Mouse (Mus musculus) heart, adult 8-10 months (tissue): Measurements from ENCODE around the gene Lag3. TPM values are rescaled to one million over a fixed set of nuclear protein-coding genes. Genes with fewer than 3 reads are reported as not detected.

ENCODE experiments used
- DNase-seq: peaks from one replicate; pipeline ENCODE4 v3.0.0; 2022; ENCODE audit warnings: low spot score
- total RNA-seq, 4 experiments: library from RNA; stranded (reverse); gene quantifications; 2 replicates each; pipeline ENCODE4 v1.2.4; 2022

The Lag3 gene
- total RNA-seq, 4 experiments from 2014 or later = 0.24 to 0.75 TPM; not detected in 2

GRCm38 (mm10) chr6:124860511-124860910 lies 51.0 kb downstream of the Lag3 start:
- no peak for DNase-seq

DNA sequence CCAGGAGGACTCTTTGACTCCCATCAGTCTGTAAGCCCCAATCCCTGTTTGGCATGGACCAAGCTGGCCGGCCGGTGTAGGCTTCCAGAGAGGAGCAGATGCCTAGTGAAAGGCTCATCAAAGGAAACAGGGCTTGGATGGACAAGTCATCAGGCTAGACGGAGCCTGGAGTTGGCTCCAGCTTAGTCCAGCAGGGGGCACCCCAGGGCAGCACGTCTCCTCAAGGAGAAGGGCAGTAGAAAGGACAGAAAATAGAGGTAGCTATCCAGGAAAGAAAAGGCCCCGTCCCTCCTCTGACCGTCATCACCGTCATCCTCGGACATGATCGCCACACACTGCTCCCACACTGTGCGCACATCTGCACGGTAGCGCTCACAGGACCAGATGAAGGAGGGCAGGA lies 51.8 kb downstream of the Lag3 start:
- DNase-seq = peak; percentile 85

DNA sequence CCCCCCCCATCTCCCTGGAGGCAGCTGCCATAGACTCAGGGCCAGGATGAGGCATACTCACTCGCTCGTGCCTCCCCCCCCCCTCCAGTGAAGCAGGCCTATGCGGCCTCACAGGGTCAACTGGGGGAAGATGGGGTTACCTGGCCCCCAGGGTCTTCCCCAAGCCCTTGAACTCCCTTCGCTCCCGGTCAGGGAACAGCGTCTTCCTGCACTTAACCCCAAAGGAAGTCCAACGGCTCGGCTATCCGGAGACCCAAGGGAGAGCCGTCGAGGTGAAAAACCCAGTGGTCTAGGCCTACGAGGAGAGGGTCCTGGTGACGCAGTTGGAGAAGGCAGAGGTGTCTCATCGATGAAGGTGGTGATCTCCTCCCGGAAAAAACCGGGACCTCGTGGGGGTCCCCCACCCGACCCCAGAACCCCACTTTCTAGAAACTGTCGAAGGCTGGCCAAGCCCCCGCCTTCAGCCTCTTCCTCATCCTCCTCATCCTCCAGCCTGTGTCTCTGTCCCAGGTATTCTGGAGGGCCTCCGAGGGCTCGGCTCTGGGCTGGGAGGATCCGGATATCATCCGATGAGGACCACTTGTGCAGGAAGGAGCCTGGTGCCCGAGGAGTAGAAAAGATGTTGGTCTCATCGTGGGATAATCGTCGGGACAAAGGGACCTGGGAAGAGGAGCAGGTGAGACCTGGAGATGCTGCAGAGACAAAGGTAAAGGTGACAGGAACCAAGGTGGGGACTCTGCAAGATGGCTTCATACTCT lies 52.8 kb downstream of the Lag3 start:
- no peak for DNase-seq

DNA sequence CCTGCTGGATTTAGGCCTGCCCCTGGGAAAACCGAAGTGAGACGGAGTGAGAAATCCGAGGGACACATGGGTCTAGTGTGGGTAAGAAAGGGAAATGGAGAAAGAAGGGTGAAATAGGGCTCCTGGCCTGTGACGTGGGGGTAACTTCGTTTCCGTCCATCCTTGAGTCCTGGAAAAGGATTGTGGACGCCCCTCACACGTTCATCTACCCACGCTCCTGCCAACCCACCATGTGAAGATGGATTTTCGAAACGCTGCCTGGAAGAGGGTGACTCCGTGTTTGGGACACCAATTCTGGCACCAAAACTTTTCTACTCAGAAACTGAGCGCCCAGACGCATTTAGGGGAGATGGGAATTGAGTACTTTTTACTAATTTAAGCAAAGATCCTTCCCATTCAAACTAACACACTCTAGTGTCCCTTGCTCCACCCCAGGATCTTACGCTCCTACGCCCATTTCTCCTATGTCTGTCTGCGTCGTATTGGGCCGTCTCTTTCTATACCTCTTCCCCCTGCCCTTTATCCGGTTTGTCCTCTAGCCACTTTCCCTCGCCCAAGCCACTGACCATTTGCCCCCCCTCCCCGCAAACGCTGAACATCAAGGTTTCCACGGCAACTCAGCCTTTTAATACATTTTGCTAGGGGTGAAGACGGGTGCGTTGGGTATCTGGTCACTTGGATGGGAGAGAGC lies 53.5 kb downstream of the Lag3 start:
- DNase-seq = no peak

DNA sequence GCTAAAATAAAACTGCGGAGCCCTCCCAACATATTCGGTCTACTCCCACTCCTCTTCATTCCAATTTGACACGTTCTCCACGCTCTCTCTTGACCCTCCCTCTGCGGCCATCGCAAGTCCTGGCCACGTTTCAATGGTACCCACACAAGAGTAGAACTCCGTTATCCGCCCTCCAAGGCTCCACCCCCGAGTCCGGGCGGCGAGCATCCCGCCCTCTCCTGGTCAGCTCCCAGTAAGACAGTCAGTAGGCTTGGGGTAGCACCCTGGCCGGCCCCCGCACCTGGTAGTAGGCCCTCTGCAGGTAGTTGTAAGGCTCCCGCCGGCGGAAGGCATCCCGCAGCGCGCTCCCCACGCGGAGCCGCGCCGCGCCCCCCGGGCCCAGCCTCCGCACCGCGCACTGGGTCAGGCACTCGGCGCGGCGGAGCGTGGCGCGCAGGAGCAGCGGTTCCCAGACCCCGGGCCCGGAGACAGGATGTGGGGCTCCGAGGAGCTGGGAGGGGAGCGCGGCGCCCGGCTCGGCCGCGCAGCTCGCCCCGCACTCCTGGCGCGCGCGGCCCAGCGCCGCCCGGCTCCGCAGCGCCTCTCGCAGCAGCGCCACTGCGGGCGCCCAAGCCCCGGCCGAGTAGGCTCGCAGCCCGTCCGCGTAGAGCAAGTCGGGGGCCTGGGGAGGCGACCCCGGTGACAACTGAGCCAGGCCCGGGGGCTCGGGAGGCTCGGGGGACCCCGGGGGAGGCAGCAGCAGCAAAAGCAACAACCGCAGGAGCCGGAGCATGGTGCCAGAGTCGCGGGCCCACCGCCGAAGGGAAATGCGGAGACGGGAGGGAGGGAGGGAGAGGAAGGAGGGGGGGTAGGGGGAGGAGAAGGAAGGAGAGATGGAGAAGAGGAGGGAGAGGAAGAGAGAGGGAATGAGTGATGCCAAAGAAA lies 54.3 kb downstream of the Lag3 start, which contains the start of gene P3h3:
Gene P3h3 (minus strand): TSS at position 837 of the 924 bp plus-strand sequence.
- DNase-seq = peak; percentile 74

DNA sequence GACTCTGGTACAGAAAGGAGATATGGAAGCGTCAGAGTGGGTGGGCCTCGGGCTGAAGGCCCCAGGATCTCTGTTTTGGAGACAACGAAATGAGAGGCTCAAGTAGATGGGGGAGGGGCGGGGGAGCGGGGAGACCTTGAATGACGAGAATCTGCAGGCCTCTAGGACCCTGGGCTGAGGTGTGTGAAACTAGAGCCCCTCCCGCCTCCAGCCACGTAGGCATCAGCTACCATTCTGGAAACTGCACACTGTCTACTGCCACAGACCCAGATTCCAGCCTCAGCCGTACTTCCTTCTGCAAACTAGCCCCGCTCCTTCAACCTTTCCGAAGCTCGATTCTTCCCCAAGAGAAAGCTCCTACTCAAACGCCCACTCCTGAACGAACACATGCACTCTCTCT lies 55.2 kb downstream of the Lag3 start:
- DNase-seq = no peak

DNA sequence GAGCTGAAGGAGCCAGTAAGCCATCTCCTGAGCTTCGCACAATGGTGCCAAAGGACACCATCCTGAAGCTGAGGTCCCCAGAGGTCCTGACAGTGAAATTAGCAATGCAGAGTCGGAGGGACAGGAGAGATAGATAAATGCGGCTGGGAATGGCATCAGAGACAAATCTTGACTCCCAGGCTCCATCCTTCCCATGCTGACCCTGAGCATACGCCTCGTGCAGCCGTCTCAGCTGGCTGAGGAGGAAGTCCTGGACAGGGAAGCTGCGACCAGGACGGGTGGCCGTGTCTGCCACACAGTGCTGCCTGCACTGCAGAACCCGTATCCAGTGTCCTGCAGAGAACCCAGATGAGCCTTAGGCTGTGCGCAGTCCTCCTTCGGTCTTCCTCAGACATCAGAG lies 56.9 kb downstream of the Lag3 start:
- no peak for DNase-seq

Other genes starting within 250 kb of the Lag3 start
- 10 to 100 TPM; 38.8 to 39.9 (median 39.1) TPM for gene Lpcat3, start 248.7 kb downstream of the Lag3 start, total RNA-seq
- gene Emg1, start 199.5 kb downstream of the Lag3 start, total RNA-seq = 10 to 100 TPM; 64.4 to 81.5 (median 73.0) TPM
- gene Phb2, start 199.4 kb downstream of the Lag3 start, total RNA-seq = 100 to 1,000 TPM; 251 to 296 (median 279) TPM
- gene Ptpn6, start 173.0 kb downstream of the Lag3 start, total RNA-seq = 1 to 10 TPM; 2.0 to 5.7 (median 3.1) TPM
- gene Grcc10, start 170.3 kb downstream of the Lag3 start, total RNA-seq = 100 to 1,000 TPM; 286 to 318 (median 310) TPM
- under 1 TPM in 1 of 4 experiments, not detected in 3; 0.41 TPM for gene Gm45234, start 155.7 kb downstream of the Lag3 start, total RNA-seq
- gene Atn1, start 155.2 kb downstream of the Lag3 start, total RNA-seq = 10 to 100 TPM; 40.9 to 48.2 (median 45.2) TPM
- gene Eno2, start 142.0 kb downstream of the Lag3 start, total RNA-seq = 1 to 10 TPM; 3.2 to 6.1 (median 4.8) TPM
- gene Lrrc23, start 132.0 kb downstream of the Lag3 start, total RNA-seq = 1 to 10 TPM in 1 of 4 experiments, under 1 TPM in 2, not detected in 1; 0.37 to 1.2 (median 0.41) TPM
- 1 to 10 TPM; 2.0 to 5.8 (median 3.2) TPM for gene Spsb2, start 103.0 kb downstream of the Lag3 start, total RNA-seq
- 1,000 to 10,000 TPM in 1 of 4 experiments, 100 to 1,000 TPM in 3; 893 to 1,022 (median 969) TPM for gene Tpi1, start 97.4 kb downstream of the Lag3 start, total RNA-seq
- 10 to 100 TPM; 72.5 to 79.7 (median 75.8) TPM for gene Usp5, start 82.2 kb downstream of the Lag3 start, total RNA-seq
- gene Cdca3, start 82.2 kb downstream of the Lag3 start, total RNA-seq = 1 to 10 TPM in 1 of 4 experiments, under 1 TPM in 3; 0.14 to 1.4 (median 0.40) TPM
- 10 to 100 TPM; 11.6 to 18.4 (median 16.7) TPM for gene Gnb3, start 71.4 kb downstream of the Lag3 start, total RNA-seq
- gene P3h3, start 54.0 kb downstream of the Lag3 start, total RNA-seq = 1 to 10 TPM; 8.0 to 9.7 (median 9.4) TPM
- 1 to 10 TPM in 1 of 4 experiments, under 1 TPM in 3; 0.31 to 1.6 (median 0.74) TPM for gene Gpr162, start 47.7 kb downstream of the Lag3 start, total RNA-seq
- under 1 TPM; 0.19 to 0.54 (median 0.25) TPM for gene Cd4, start 23.5 kb downstream of the Lag3 start, total RNA-seq
- gene Ptms, start 8.4 kb upstream of the Lag3 start, total RNA-seq = 100 to 1,000 TPM; 116 to 160 (median 152) TPM
- 100 to 1,000 TPM; 177 to 202 (median 195) TPM for gene Mlf2, start 19.7 kb upstream of the Lag3 start, total RNA-seq
- 100 to 1,000 TPM in 2 of 4 experiments, 10 to 100 TPM in 2; 98.1 to 109 (median 103) TPM for gene Cops7a, start 53.8 kb upstream of the Lag3 start, total RNA-seq
- gene Pianp, start 85.0 kb upstream of the Lag3 start, total RNA-seq = 1 to 10 TPM in 1 of 4 experiments, under 1 TPM in 3; 0.31 to 2.7 (median 0.41) TPM
- 10 to 100 TPM; 21.0 to 24.4 (median 23.6) TPM for gene Zfp384, start 97.4 kb upstream of the Lag3 start, total RNA-seq
- 10 to 100 TPM; 24.7 to 27.7 (median 25.1) TPM for gene Ing4, start 128.1 kb upstream of the Lag3 start, total RNA-seq
- gene Acrbp, start 138.0 kb upstream of the Lag3 start, total RNA-seq = 1 to 10 TPM; 1.5 to 2.6 (median 2.2) TPM
- 1 to 10 TPM in 1 of 4 experiments, not detected in 3; 1.6 TPM for gene Lpar5, start 156.2 kb upstream of the Lag3 start, total RNA-seq
- gene Chd4, start 184.3 kb upstream of the Lag3 start, total RNA-seq = 100 to 1,000 TPM; 100 to 126 (median 113) TPM
- 10 to 100 TPM; 16.5 to 21.5 (median 20.3) TPM for gene Nop2, start 220.2 kb upstream of the Lag3 start, total RNA-seq
- 10 to 100 TPM in 2 of 4 experiments, 1 to 10 TPM in 2; 5.2 to 11.9 (median 9.4) TPM for gene Iffo1, start 233.5 kb upstream of the Lag3 start, total RNA-seq